Mouse (Mus musculus) leukemia stem cell, adult 10-12 weeks (primary cell): ENCODE results near the gene Lyrm1. TPM values are rescaled to one million over a fixed set of nuclear protein-coding genes. Genes with fewer than 3 reads are reported as not detected.

Experiments used
- polyA plus RNA-seq: library from polyadenylated mRNA; stranded (reverse); fragments of >175 nt; gene quantifications from 2 replicates; pipeline ENCODE4 v1.2.3, GENCODE M21; 2012; ENCODE audit warnings: low replicate concordance

Lyrm1 gene
- 1.5 TPM in 1 of 2 replicates, not detected in the other for polyA plus RNA-seq

GRCm38 (mm10) chr7:119895639-119896512, at the start of gene Lyrm1, which contains the start of gene Dcun1d3:
Gene Lyrm1 (plus strand): TSS chr7:119895861.
Gene Dcun1d3 (minus strand): TSS chr7:119896298.

Other genes with a start within 250 kb of the Lyrm1 start
- not detected in 2 replicates for gene Acsm4, start 205.8 kb upstream of the Lyrm1 start, polyA plus RNA-seq
- gene Thumpd1, start 175.1 kb upstream of the Lyrm1 start, polyA plus RNA-seq: 40.5 and 41.0 TPM in 2 replicates
- not detected in 2 replicates for gene Acsm3, start 134.9 kb upstream of the Lyrm1 start, polyA plus RNA-seq
- 2.7 and 5.1 TPM in 2 replicates for gene Rexo5, start 101.9 kb upstream of the Lyrm1 start, polyA plus RNA-seq
- 0.54 and 1.5 TPM in 2 replicates for gene Eri2, start 101.8 kb upstream of the Lyrm1 start, polyA plus RNA-seq
- 0.43 and 5.1 TPM in 2 replicates for gene Dcun1d3, start 437 bp downstream of the Lyrm1 start, polyA plus RNA-seq
- not detected in 2 replicates for gene Dnah3, start 199.4 kb downstream of the Lyrm1 start, polyA plus RNA-seq
- gene Tmem159, start 206.5 kb downstream of the Lyrm1 start, polyA plus RNA-seq: 0.23 and 0.32 TPM in 2 replicates
- gene Zp2, start 249.4 kb downstream of the Lyrm1 start, polyA plus RNA-seq: not detected in 2 replicates